Mouse (Mus musculus): ENCODE data around the gene Nr4a2. TPM values are rescaled to one million over a fixed set of nuclear protein-coding genes. Genes with fewer than 3 reads are reported as not detected.

Nr4a2 gene
- total and polyA plus RNA-seq, 2 experiments from 2014 or later: 8.7 to 11.2 TPM

DNA sequence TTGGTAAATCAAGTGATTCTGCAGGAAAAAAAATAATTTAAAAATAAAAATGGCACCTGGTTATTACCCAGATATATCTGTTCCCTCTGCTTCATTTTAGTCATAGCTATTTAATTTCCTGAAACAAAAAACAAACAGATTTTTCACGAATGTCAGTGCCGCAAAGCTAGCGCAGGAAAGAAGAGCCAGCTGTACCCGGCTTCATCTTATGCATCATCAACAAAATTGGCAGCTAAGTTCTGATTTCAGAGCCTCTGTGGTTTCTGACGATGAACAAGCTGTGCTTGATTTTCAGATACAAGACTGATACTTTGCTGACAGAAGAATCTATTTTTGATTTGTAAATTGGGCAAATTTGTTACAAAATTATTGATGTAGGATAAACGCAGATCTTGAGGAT lies 14.8 kb upstream of the Nr4a2 start:
- Histone ChIP-seq H3K4me2 (ENCODE audit: low read depth, low read length) (no peak overlapping the region), H3K27ac (no peak overlapping the region), H3K4me1 (ENCODE audit: insufficient read depth, low read length) (no peaks in the 10 kb centered on the region), H3K9me3 (ENCODE audit: low read length) (no peaks in the 10 kb centered on the region), H3K27me3 (ENCODE audit: insufficient read depth, low read length) (no peaks in the 10 kb centered on the region), H3K36me3 (ENCODE audit: insufficient read depth, low read length) (no peaks in the 10 kb centered on the region), H3K4me3 (ENCODE audit: low read length) (no peak overlapping the region), H3K9ac (replicated peaks; ENCODE audit: low read length) (no peak overlapping the region)
- DNase-seq (ENCODE audit: low spot score): no peak
- no peak for ATAC-seq
- 81% methylated on average over 6 of the region's 6 CpGs for WGBS
- no peak for TF ChIP-seq CTCF (IDR thresholded peaks at IDR 0.05; ENCODE audit: low read depth)

DNA sequence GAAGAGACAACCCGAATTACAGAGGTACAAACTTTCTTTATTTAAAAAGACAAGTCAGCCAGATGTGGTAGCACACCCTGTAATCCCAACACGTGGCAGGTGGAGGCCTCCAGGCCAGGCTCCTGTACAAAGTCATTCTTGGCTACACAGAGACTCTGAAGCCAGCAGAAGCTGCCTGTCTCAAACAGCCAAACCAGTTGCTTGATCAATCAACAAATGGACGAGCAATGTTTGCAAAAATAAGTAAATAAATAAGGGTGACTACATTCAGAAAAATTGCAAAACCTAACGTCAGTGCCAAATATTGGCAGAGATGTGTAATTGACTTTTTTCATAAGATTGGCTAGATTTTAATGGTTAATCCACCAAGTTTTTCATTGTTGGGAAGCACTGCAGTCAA lies 3.7 kb upstream of the Nr4a2 start:
- ATAC-seq (no peak), DNase-seq (ENCODE audit: low spot score) (no peak)
- Histone ChIP-seq H3K36me3 (ENCODE audit: insufficient read depth, low read length) (no peaks in the 10 kb centered on the region), H3K9me3 (ENCODE audit: low read length) (no peaks in the 10 kb centered on the region), H3K4me1 (ENCODE audit: insufficient read depth, low read length) (no peaks in the 10 kb centered on the region), H3K4me2 (ENCODE audit: low read depth, low read length) (no peak overlapping the region), H3K27me3 (ENCODE audit: insufficient read depth, low read length) (peaks cover 3% of the 10 kb centered on the region; the same call in 1 of the 2 replicates), H3K4me3 (ENCODE audit: low read length) (no peak overlapping the region), H3K27ac (no peak overlapping the region), H3K9ac (replicated peaks; ENCODE audit: low read length) (no peak overlapping the region)
- no peak for TF ChIP-seq CTCF (IDR thresholded peaks at IDR 0.05; ENCODE audit: low read depth)
- 73% methylated on average over 4 of the region's 4 CpGs for WGBS

DNA sequence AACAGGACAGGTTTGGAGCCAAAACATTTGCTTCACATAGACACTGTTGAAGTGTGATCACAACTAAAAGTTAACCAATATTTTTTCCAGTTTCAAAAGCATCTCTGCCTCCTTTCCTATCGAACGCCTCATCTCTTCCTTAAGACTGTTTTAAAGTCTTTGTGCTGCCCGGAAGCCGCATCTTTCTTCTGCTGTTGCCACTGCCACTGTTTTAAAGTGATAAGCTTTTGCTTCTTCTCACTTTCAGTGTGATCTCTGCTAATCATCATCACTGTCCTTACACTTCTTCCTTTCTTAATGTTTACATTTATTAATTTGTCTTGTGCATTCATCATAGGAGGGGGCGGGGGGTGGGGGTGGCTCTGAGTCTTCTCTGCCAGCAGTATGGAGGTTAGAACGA lies 2.1 kb upstream of the Nr4a2 start:
- Histone ChIP-seq H3K4me1 (ENCODE audit: insufficient read depth, low read length) (no peaks in the 10 kb centered on the region), H3K4me2 (ENCODE audit: low read depth, low read length) (no peak overlapping the region), H3K36me3 (ENCODE audit: insufficient read depth, low read length) (no peaks in the 10 kb centered on the region), H3K27me3 (ENCODE audit: insufficient read depth, low read length) (peaks cover 3% of the 10 kb centered on the region; the same call in 1 of the 2 replicates), H3K9ac (replicated peaks; ENCODE audit: low read length) (no peak overlapping the region), H3K4me3 (ENCODE audit: low read length) (no peak overlapping the region), H3K9me3 (ENCODE audit: low read length) (no peaks in the 10 kb centered on the region), H3K27ac (no peak overlapping the region)
- TF ChIP-seq CTCF (IDR thresholded peaks at IDR 0.05; ENCODE audit: low read depth): no peak
- WGBS: 82% methylated on average over 6 of the region's 6 CpGs
- no peak for DNase-seq (ENCODE audit: low spot score)
- ATAC-seq: no peak

DNA sequence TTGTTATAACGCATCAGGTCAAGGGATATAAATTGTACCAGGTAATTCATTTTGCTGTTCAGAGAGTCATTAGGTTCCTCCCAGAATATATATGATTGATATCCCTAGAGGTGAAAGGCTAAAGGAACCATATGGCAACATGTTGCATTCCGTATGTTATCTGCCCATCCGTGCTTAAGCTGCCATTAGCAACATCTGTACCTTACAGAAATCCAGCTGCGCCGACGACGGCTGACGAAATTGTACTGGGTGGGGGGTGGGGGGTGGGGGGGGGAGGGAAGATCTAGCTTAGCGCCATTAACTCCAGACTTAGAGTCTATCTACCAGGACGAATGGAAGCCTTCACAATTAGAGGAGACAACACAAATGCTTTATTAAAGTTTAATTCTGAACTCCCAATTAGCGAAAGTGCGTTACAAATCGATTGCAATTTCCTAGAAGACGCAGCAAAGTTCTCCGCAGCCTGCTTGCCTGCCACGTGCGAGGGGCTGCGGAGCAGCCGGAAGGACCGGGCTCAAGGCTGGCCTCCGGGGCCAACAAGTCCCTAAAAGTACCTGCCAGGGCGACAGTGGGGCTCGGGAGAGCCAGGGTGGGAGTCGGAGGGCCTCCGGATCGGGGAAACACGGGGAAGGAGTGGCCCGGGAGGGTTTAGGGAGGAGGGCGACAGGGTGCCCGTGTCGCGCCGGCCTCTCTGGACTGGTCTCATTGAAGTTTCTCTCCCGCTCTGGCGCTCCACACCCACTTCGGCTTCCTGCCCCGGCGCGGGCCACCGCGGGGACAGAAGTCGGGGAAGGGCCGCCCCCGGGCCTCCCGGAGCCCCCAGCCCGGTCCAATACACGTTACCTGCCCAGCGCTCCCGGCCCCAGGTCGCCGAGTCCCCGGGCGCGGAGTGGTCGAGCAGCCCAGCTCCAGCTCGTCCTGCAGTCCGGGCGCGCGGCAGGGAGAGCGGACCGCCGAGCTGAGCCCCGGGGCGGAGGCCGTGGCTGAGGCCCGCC lies 520 bp downstream of the Nr4a2 start:
- Histone ChIP-seq H3K4me3 (ENCODE audit: low read length) (peak overlapping the region; percentile 88), H3K4me2 (ENCODE audit: low read depth, low read length) (peak overlapping the region; percentile 99), H3K27ac (peak overlapping the region; percentile 60; the same call in 1 of the 2 replicates), H3K36me3 (ENCODE audit: insufficient read depth, low read length) (no peaks in the 10 kb centered on the region), H3K4me1 (ENCODE audit: insufficient read depth, low read length) (no peaks in the 10 kb centered on the region), H3K9me3 (ENCODE audit: low read length) (no peaks in the 10 kb centered on the region), H3K27me3 (ENCODE audit: insufficient read depth, low read length) (peaks cover 3% of the 10 kb centered on the region; the same call in 1 of the 2 replicates), H3K9ac (replicated peaks; ENCODE audit: low read length) (peak overlapping the region; percentile 72)
- ATAC-seq (peak; percentile 88), DNase-seq (ENCODE audit: low spot score) (no peak)
- TF ChIP-seq CTCF (IDR thresholded peaks at IDR 0.05; ENCODE audit: low read depth): no peak
- under 1% methylated on average over 40 of the region's 67 CpGs for WGBS

DNA sequence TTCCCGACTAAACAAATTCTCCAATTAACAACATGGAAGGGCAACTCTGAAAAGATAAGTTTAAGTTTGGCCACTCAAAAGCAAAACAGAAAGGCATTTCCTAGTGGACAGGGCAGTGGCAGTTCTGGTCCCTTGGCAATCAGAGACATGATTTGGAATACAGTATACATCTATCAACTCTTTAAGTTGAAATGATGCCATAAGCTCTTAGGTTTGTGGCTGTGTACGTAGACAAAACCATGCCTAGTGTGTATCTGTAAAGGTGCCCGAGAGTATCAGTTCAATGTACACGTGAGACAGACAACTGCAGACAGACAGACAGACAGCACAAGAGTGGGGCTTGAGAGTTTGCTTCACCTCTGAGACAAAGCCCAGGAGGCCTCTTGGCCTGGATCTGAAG lies 2.7 kb downstream of the Nr4a2 start:
- peaks cover 2% of the 10 kb centered on the region; the same call in 1 of the 2 replicates for H3K27me3 ChIP-seq (ENCODE audit: insufficient read depth, low read length)

DNA sequence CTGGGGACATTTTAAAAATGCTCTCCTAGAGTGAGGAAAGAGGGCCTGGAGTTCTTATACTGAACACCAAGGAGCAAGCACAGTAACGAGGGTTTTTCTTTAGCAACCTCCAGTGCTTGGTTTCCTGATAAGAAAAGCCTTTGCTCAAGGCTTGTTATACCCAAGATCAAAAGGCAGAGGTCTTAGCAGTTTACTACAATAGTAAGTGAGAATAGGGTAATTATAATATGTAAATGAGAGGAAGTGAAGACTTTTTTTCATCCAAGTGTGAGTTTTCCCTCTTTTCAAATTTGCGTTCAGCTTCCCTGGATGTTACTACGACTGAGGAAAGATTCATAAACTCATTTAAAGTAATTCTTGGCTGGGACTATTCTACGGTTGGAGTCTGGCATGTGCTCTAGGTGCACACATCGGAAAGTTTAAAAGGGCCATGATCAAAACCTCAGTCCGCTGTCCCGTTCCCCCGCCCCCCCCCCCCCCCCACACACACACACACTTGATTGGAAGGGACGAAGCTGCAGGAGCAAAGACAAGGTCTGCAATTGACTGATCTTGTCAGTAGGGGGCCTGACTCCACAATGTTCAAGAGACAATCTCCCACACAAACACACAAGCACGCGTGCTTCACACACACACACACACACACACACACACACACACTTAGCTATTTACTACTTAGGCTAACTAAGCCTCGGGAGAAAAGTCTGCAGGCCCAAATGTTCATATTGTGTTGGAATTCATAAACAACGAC lies 6.4 kb downstream of the Nr4a2 start:
- H3K9me3 ChIP-seq (ENCODE audit: low read length): no peaks in the 10 kb centered on the region
- H3K36me3 ChIP-seq (ENCODE audit: insufficient read depth, low read length): no peaks in the 10 kb centered on the region
- H3K27me3 ChIP-seq (ENCODE audit: insufficient read depth, low read length): peaks cover 23% of the 10 kb centered on the region
- H3K4me3 ChIP-seq (ENCODE audit: low read length): peak overlapping the region; percentile 73
- H3K4me2 ChIP-seq (ENCODE audit: low read depth, low read length): peak overlapping the region; percentile 99
- TF ChIP-seq CTCF (IDR thresholded peaks at IDR 0.05; ENCODE audit: low read depth): peak; percentile 67
- ATAC-seq (peak; percentile 44; the same call in 1 of the 2 replicates), DNase-seq (ENCODE audit: low spot score) (peak; percentile 78)
- no peak overlapping the region for H3K27ac ChIP-seq
- H3K9ac ChIP-seq (replicated peaks; ENCODE audit: low read length): 0 out of 2 replicates have a peak overlapping the region, but pooled peaks have one; percentile 25
- 3% methylated on average over 13 of the region's 13 CpGs for WGBS
- H3K4me1 ChIP-seq (ENCODE audit: insufficient read depth, low read length): no peaks in the 10 kb centered on the region; the same call in 1 of the 2 replicates

More for the DNA sequence above, 2.7 kb downstream of the Nr4a2 start:
- ATAC-seq: no peak
- no peak for DNase-seq (ENCODE audit: low spot score)
- 91% methylated on average over 4 of the region's 4 CpGs for WGBS
- Histone ChIP-seq H3K4me1 (ENCODE audit: insufficient read depth, low read length) (no peaks in the 10 kb centered on the region), H3K9ac (replicated peaks; ENCODE audit: low read length) (no peak overlapping the region), H3K9me3 (ENCODE audit: low read length) (no peaks in the 10 kb centered on the region), H3K27ac (no peak overlapping the region), H3K36me3 (ENCODE audit: insufficient read depth, low read length) (no peaks in the 10 kb centered on the region), H3K4me2 (ENCODE audit: low read depth, low read length) (no peak overlapping the region), H3K4me3 (ENCODE audit: low read length) (no peak overlapping the region)
- TF ChIP-seq CTCF (IDR thresholded peaks at IDR 0.05; ENCODE audit: low read depth): no peak
